Mouse (Mus musculus) stomach, adult 2 months (tissue): ENCODE results near the gene Pde1c. TPM values are rescaled to one million over a fixed set of nuclear protein-coding genes. Genes with fewer than 3 reads are reported as not detected.

Source experiments
- polyA plus RNA-seq: library from polyadenylated mRNA; depleted of rRNA; stranded (reverse); fragments of >200 nt; gene quantifications from 2 replicates; pipeline ENCODE4 v1.2.3, GENCODE M21; 2012; rRNA removed

Pde1c gene
- 0.61 and 1.5 TPM in 2 replicates for polyA plus RNA-seq

DNA sequence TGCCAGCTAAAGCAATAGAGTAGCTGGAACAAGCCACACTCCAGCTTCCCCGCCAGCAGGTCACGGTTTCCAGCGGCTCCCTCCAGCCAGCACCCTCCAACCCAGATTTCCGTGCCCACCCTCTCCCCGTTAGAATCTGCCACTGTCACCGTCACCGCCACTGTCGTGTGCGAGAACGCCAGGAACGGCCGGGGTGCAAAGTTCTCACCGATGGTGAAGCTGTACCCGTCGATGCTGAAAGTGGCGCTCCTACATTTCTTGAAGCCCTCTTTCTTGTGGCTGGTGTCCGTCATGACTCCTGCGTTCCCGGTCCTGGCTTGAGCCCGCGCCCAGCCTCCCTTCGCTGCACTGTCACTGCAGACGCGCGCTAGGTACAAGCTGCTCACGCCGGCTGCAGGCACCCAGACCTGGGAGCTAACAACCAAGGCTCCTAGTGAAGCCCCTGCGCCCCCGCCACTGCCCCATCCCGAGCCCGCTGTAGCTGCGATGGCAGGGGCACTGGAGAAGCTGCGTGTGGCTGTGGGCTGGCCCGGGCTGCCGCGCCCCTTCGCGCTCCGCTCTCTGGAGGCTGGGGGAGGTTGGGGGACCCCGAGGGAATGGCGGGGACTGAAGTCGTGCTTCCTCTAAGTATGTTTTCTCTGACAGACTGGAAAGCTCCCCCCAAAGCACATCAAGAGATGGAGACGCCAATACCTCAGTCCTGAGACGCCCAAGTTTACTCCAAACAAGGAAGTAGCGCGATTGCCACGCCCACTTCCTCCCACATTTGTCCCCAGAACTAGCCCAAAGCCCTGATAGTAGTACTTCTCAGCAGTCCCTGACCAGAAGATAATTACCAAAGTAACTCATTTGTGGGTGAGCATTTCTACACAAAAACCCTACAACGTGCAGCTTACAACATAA lies at the start of gene Pde1c:
Pde1c (minus strand) TSS at position 634 of the 903 bp plus-strand sequence.

Other genes with a start within 250 kb of the Pde1c start
- 0.67 TPM in 1 of 2 replicates, not detected in the other for gene Lsm5, start 135.6 kb upstream of the Pde1c start, polyA plus RNA-seq
- 2.7 and 2.9 TPM in 2 replicates for gene Avl9, start 145.8 kb upstream of the Pde1c start, polyA plus RNA-seq
- gene Kbtbd2, start 228.7 kb upstream of the Pde1c start, polyA plus RNA-seq = 1.0 and 1.8 TPM in 2 replicates